Mouse (Mus musculus) ovary, postnatal 10 days (tissue): ENCODE measurements at regions not wholly inside any gene's neighbourhood (a gene's known extent, or its start where the extent isn't known, plus 50 kb on each side); places are given as distances from the start of the nearest gene placed in this dataset.

Experiments
- DNase-seq: peaks from one replicate; pipeline ENCODE4 v3.0.0; 2022; ENCODE audit warnings: low spot score

- no peak for DNase-seq
These were observed 329.1 kb upstream of the Spred2 start for GRCm38 (mm10) chr11:19595107-19595506.

- DNase-seq: no peak
These were observed 327.8 kb upstream of the Spred2 start for GRCm38 (mm10) chr11:19596336-19596735.

GRCm38 (mm10) chr11:19599433-19599832 lies 324.7 kb upstream of the Spred2 start:
- DNase-seq: no peak

- no peak for DNase-seq
These were observed 322.8 kb upstream of the Spred2 start for GRCm38 (mm10) chr11:19601216-19601938.

- DNase-seq: no peak
These were observed 321.7 kb upstream of the Spred2 start for GRCm38 (mm10) chr11:19602496-19602895.

- no peak for DNase-seq
These were observed 318.6 kb upstream of the Spred2 start for GRCm38 (mm10) chr11:19605602-19606001.

GRCm38 (mm10) chr11:19606943-19607342 lies 317.2 kb upstream of the Spred2 start:
- no peak for DNase-seq

GRCm38 (mm10) chr11:19607941-19608340 lies 316.2 kb upstream of the Spred2 start:
- no peak for DNase-seq

GRCm38 (mm10) chr11:19608523-19608922 lies 315.7 kb upstream of the Spred2 start:
- DNase-seq: no peak

- no peak for DNase-seq
These were observed 313.6 kb upstream of the Spred2 start for GRCm38 (mm10) chr11:19610559-19610958.

GRCm38 (mm10) chr11:19611217-19611616 lies 313.0 kb upstream of the Spred2 start:
- no peak for DNase-seq

- DNase-seq: no peak
These were observed 307.7 kb upstream of the Spred2 start for GRCm38 (mm10) chr11:19616520-19616919.

GRCm38 (mm10) chr11:19619494-19619893 lies 304.7 kb upstream of the Spred2 start:
- no peak for DNase-seq

GRCm38 (mm10) chr11:19631055-19631695 lies 293.0 kb upstream of the Spred2 start:
- no peak for DNase-seq

GRCm38 (mm10) chr11:19632477-19632876 lies 291.7 kb upstream of the Spred2 start:
- DNase-seq: no peak

- DNase-seq: no peak
These were observed 290.6 kb upstream of the Spred2 start for GRCm38 (mm10) chr11:19633621-19634020.

GRCm38 (mm10) chr11:19641153-19641552 lies 283.0 kb upstream of the Spred2 start:
- peak; percentile 9 for DNase-seq

- no peak for DNase-seq
These were observed 279.9 kb upstream of the Spred2 start for GRCm38 (mm10) chr11:19644116-19644795.

- DNase-seq: no peak
These were observed 279.1 kb upstream of the Spred2 start for GRCm38 (mm10) chr11:19645106-19645505.

- DNase-seq: no peak
These were observed 272.7 kb upstream of the Spred2 start for GRCm38 (mm10) chr11:19651522-19651921.

- DNase-seq: no peak
These were observed 272.2 kb upstream of the Spred2 start for GRCm38 (mm10) chr11:19651929-19652328.

- no peak for DNase-seq
These were observed 264.7 kb upstream of the Spred2 start for GRCm38 (mm10) chr11:19659511-19659910.

GRCm38 (mm10) chr11:19666732-19667131 lies 257.4 kb upstream of the Spred2 start:
- DNase-seq: no peak
